Mouse (Mus musculus) spleen, embryonic (tissue): ENCODE data around the gene Vstm2b.

Experiments used
- CTCF ChIA-PET: fragments of 350-600 bp; sonication (Branson Sonifier 250); formaldehyde crosslinking; loops from one replicate; lab custom pipeline; 2022; lab: Charles Lee

Vstm2b gene

DNA sequence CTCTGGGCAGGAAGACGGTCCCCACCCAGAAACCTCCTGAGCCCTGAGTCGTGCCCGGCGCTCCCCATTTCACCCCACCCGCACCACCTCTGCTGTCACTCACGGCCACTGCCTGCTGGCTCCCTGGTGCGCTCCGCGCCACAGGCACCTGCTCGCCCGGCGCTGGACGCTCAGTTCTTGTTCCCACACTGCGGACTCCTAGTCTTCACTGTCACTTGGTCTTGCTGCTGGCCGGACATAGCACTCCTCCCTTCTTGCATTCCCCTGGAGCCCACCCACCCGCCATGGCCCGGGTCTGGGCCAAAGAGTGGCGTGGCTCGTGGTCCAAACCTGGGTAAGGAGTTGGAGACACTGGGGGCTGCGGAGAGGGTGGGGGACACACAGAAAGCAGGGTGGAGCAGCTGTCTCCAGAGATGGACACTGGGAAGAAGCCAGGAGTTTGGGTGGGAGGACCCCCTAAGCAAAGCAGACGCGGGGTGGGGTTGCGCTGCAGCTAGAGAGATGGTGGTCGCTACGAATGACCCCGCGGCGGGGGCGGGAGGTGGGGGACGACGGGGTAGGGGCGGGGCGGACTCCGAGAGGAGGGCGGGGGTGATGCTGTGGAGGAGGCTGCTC lies at the start of gene Vstm2b:
Gene Vstm2b, plus strand, starts transcription at position 233 of the 615 bp plus-strand sequence.
- CTCF ChIA-PET: no interaction called here

DNA sequence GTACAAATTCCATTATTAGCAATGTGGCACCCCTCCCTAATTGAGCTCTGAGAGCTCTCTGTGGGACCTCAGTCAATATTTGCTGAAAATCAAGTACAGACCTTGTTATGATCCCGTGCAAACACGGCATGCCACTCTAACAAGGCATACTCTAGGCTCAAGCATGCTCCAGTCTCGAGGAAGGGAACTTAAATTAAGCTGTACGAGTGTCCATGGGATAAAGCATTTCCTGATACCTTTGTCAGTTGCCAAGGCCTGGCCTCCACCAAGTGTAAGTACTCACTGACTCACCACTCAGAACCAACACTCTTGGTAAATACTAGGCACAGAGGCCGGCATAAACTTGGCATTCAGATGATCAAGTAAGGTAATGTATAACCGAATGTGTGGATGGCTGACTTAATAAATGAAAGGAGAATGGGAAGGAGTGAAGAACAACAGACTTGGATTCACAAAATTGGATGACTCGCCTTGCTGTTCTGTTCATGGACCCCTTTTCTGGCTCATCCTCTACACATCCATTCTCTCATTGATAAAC lies 42.0 kb upstream of the Vstm2b start:
- CTCF ChIA-PET: no interaction called here

DNA sequence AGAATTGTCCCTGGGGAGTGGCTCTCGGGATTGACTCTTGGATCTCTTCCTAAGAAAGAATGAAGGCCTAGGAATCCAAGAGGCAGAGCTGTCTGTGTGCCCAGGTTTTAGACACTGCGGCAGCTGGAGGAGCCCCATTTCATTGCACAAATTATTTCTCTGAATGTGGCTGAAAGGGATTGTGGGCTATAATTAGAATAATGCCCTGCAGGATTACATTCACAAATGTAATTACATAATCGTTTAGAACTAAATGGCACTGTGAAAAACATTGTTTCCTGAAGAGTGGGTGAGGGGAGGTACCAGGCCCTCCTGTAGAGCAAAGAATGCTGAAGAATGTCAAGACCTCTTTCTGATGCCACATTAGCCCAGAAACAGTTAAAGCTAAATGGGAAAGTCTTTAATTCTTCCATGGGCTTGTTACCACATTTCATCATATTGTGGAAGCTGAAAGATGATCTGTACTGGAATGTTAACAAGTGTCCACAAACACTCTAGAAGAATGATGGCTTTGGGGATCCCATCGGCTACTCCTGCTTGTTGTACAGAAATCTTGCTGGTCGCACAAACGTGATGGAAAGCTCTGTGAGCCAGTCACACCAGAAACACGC lies 24.6 kb upstream of the Vstm2b start:
- CTCF ChIA-PET: interaction anchor here (0.5 kb wide), 1 partner anchor 463 kb away, joined by 4 read pairs; no protein-coding TSS in a partner anchor

DNA sequence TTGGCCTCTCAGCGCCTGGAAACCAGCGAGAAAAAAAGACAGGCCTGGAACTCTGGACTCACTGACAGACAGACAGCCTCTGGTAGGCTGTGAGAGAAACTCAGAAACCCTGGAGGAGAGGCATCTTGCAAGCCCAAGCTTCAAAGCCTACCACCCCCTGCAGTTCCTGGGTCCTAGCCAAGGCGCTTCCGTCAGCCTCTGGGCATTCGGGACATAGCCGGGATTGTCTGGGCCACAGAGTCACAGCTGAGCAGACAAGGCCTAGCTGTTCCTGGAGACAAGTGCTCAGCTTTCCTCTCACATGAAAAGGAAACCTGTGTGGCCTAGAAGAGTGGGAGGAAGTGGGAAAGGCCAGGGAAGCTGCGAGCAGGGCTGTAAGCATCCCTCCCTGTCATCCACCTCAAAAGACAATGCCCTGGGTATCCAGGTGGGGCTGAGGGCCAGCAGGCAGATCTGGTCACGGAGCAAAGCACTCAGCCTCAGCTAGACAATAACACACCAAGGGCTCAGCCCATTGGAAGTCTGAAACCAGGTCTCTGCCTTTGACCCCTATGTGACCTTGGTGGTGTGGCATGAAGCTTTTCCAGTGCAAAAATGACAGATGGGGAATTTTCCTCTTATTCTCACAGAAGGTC lies 13.2 kb upstream of the Vstm2b start:
- CTCF ChIA-PET: no interaction called here

DNA sequence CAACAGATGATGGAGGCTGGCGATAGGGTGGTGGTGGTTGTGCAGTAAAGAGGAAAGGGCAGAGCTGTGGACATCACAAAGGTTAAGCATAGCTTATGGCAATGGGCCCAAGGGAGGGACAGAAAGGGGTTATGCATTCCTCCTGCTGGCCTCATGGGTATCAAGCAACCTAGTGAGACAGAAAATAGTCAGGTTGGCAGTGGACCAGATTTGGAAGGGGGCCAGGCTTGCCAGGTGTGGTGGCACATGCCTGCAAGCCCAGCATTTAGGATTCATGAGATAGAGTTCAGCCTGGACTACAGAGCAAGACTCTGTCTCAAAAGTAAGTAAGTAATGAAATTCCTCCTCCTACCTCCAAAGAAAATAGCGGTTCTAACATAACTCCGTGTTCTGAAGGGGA lies 9.8 kb upstream of the Vstm2b start:
- CTCF ChIA-PET: no interaction called here

DNA sequence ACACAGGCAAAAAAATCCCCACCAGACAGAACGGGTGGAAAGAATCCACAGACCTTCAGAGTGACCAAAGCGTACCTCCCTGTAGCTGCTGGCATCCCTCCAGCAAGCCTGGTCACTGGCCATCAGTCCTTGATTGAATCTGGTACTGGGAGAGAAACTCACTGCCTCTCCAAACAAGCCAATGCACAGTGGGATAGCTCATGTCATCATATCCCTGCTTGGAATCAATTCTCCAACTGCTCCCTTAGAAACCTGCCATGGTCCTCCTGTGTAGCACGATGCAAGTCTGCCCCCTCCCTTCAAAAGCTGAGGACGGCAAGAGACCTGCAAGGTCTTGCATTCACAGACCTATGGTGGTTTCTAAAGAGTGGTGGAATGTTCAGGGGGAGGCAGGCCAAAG lies 1.2 kb upstream of the Vstm2b start:
- CTCF ChIA-PET: no interaction called here

DNA sequence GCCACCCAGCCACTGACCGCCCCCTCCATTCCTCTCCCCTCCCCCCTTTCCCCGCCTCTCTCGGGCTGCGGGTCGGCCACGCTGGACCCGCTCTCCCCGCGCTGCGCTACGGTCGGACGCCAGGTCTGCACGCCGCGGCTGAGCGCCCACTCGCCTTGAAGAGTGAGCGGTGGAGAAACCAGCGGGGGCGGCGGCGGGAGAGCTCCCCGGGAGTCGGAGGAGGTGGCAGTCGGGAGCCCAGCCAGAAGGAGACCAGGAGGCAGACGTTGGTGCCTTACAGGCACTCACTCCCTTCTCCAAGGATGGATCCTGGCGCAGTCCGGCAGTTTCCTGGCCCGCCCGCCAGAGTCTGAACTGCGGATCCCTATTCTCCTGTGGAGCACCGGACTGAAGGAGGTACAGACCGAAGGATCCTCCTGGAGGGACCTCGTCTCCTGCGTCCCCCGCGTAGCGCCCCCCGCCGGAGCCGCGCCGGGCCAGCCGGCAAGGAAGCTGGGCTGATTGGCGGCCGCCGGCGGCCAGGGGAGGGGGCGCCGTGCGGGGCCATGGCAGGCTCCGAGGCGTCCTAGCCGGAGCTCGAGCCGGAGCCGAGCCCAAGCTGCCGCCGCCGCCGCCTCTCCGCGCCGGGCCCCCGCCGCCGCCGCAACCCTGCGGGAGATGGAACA lies 715 bp downstream of the Vstm2b start:
- CTCF ChIA-PET: no interaction called here

DNA sequence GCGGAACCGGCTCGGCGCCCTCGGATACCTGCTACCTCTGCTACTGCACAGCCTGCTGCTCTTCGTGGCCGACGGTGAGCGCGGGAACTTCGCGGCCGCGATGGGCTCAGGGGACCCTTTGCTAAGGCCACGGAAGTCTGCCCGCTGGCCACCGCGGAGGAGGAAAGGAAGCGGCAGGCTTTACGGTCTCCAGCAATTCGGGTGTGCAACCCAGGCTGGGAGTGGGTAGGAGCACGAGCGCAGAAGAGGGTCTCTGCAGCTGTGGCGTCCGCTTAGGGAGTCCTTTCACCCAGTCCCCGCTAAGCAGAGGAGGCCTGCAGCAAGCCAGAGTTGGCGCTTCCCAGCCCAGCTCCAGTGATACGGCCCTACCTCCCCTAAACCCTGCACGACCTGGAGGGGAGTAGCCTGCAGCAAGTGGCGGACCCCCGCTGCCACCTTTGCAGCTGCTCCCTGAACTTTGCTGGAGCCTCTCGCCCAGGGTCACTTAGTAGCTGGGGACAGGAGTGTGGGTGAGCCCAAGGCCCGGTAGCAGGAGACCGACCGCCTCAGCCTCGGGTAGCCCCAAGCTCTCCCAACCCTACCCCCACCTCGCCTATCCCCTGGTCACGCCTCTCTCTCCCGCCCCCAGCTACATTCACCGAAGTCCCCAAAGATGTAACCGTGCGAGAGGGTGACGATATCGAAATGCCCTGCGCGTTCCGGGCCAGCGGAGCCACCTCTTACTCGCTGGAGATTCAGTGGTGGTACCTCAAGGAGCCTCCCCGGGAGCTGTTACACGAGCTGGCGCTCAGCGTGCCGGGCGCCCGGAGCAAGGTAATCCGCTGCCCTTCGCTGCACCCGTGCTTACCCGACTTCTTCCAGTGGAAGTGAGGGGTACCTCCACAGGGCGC lies 1.5 kb downstream of the Vstm2b start:
- CTCF ChIA-PET: no interaction called here

DNA sequence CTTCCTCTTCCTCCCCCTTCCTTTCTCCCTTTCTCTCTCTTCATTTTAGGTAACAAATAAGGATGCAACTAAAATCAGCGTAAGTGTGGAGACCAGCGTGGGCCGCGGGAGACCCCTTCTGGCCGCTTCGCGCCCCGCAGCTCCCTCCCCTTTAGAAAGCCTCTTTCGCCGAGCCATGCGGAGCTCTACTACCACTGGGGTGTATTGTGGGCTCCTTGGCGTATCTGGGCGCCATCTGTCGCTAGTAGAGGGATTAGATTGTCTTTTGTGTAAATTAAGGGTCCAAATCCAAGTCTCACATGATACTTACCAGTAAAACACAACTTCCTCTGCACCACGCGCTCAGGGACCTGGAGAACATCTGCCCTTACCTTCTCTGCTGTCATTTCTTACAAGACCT lies 3.1 kb downstream of the Vstm2b start:
- CTCF ChIA-PET: no interaction called here

DNA sequence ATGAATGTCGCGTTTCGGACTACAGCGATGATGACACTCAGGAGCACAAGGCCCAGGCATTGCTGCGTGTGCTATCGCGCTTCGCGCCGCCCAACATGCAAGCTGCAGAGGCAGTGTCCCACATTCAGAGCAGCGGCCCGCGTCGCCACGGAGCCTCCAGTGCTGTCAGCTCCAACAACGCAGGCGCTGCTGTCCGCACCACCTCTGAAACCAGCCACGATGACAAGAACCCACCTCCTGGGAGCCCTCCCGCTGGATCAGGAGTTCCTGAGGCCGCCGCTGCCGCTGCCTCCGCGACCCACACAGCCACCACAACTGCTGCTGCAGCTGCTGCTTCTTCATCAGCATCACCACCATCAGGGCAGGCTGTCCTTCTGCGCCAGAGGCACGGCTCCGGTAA lies 4.4 kb downstream of the Vstm2b start:
- CTCF ChIA-PET: no interaction called here

DNA sequence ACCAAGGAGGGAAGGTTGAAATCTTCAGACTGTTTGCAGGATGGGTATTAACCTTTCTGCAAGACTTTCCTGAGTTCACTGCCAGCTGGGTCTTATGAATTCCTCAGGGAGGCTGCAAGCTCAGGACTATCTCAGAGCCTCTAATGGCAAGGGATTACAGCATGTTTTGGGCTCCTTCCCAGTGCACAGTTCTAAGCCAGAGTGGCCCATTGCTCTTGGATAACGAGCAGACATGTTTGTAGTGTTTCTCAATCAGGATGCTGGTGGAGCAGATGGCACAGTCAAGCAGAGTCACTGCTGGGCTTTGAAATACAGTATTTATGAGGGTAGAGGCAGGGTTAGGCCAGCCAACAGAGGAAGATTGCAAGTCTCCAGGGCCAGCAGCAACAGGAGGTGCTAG lies 8.4 kb downstream of the Vstm2b start:
- CTCF ChIA-PET: no interaction called here

DNA sequence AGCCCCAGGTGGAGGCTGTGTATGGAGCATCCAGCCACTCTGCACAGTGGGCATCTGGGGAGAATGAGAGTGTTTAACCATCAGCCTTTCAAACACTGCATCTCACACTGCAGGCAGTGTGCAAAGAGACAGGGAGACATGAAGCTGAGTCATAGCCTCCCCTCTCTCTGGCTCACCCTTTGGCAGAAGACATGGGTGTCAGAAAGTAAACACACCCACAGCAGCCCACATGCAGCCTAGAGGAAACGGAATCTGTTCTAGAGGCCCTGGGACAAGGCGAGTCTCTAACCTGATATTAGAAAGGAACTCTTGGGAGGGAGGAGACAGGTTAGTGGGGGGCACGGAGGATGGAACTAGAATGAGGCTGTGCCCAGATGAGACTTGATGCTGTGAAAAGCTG lies 18.6 kb downstream of the Vstm2b start:
- CTCF ChIA-PET: no interaction called here

DNA sequence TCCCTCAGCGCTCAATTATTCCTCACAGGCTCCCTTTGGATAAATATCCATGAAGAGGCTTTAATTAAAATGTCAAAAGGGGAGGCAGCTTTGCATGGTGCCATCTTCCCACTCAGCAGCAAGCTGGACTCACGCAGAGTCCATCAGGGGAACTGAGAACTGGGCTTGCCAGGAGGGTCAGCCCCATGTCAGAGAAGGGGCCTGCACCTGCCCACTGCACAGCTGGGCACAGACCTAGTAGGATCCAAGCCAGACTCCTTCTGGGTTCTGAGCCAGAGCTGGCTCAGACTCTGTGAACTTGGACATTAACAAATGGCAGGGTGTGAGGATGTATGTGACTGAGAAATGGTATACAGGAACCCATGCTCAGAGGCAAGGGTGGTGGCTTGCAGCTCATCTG lies 22.0 kb downstream of the Vstm2b start:
- CTCF ChIA-PET: no interaction called here

DNA sequence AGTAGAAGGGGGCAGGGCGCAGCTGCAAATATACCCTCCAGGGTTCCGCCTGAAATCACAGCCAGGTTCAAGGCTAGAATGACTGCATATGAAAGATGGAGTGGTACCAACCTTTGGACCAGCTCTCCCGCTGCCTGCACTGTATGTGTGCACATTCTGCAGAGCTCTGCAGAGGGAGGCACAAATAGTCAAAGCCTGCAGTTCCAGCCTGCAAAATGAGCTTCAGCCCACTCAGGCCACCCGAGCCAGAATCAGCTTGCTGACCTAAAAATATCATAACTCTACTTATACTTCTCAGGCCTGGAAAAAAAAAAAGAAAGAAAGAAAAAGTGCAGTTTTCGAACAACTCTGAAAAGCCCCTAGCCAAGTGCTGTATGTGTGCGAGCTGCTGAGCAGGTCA lies 23.2 kb downstream of the Vstm2b start:
- CTCF ChIA-PET: no interaction called here

DNA sequence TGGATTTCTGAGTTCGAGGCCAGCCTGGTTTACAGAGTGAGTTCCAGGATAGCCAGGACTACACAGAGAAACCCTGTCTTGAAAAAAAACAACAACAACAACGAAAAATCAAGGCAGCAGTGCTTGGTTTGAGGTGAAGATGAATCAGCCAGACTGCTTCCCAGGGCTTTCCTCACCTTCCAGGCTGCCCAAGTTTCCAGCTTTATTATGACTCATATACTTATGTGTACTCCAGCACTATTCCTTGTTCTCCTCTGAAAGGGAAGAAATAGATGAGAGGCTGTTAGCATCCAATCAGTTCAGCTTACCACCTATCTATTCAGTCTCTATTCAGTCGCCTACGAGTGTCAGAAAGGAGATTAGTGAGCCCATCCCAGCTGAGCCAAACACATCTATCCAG lies 24.7 kb downstream of the Vstm2b start:
- CTCF ChIA-PET: no interaction called here

DNA sequence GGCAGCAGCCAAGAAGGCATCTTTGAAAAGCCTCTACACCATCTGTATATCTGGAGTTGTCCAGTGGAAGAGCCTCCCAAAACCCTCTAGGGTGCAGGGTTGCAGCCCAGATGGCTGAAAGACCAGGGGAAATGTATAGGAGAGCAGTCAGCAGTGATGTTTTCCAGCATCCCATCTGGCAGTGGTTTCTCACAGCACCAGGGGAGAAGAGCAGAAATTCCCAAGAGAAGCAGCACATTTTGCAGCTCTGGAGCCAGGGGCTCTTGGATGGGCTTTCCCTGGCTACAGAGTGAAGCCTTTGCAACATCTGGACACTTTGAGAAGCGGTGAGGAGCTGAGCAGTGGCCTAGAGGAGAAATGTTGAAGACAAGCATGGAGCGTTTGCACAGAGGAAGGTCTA lies 30.3 kb downstream of the Vstm2b start:
- CTCF ChIA-PET: no interaction called here

DNA sequence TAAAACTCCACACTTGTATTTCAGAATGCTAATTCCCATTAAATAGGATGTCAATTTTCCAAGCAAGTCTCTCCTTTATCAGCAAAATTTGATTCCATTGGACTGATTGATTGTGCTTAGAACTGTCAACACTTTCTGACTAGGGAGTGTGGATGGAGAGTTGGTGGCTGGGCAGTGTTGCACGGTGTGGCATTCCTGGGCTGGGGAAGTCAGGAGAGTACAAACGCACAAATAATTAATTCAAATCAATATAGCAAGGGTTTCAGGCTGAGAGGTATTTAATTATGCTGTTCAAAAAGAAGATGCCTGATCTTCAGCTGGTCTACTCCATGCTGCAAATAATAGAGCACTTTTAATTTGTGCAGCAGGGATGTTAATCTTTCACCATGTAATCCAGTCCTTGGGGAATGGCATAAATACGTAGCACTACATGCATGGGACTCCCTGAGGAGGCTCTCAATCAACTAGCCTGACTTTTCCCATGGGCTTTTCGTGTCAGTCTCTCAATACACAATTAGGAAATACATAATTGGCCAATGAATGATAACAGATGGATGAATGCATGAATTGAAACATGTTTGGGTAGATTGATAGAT lies 38.6 kb downstream of the Vstm2b start:
- CTCF ChIA-PET: no interaction called here

DNA sequence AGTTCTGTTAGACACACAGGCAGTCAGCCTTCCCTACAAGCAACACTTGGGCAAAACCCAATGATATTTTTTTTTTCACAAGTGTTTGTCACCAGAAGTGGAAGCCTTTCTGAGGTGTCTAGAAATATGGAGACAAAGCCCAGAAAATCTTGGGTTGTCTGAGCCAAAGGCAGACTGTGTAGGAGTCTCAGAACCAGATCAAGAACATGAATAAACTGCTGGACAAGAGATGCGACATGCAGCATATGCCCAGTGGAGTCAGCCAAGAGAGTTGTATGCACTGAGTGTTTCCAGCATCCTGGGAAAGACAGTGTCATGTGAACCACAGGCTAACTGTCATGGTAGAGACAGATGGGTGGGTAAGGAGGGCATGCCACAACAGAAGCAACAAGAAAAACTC lies 41.2 kb downstream of the Vstm2b start:
- CTCF ChIA-PET: no interaction called here

DNA sequence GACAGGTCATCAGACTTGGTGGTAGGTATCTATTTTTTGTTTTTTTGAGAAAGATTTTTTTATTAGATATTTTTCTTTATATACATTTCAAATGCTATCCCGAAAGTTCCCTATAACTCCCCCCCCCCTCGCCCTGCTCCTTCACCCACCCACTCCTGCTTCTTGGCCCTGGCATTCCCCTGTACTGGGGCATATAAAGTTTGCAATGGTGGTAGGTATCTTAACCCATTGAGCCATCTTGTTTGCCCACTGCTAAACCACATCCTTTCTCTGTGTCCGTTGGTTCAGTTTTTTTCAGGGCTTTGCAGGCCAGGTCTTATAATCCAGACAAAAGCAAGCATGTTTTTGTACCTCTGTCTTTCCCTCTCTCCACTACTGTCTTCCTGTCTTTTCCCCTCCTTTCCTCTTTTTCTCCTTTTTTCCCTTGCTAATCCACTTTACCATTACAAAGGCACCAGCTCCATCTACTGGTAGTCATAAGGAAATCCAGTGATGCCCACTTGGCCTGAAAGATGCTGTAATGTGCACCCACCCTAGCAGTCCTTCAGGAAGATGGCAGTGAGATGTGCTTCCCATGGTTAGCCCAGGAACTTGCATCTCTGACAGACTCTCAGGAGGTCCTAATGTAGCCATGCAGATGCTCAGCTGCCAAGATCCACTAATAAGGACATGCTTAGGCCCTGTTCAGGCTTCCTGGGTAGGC lies 44.3 kb downstream of the Vstm2b start:
- CTCF ChIA-PET: no interaction called here
